Mouse (Mus musculus) small intestine, adult 2 months (tissue): ENCODE data around the gene Gm10031.

Experiments
- CTCF ChIP-seq: fragments of 200-500 bp; IDR thresholded peaks from 2 replicates; pipeline ENCODE4 v1.5.1; 2012; ENCODE audit warnings: low read depth, mild to moderate bottlenecking, control low read depth, inconsistent platforms, low read length, moderate library complexity, mixed read lengths; ENCODE audit not compliant: insufficient replicate concordance, insufficient read length; ENCODE audit errors: extremely low read depth
- POLR2A ChIP-seq: fragments of 200-500 bp; IDR thresholded peaks from 2 replicates; pipeline ENCODE4 v1.6.1; 2012; ENCODE audit warnings: low read depth, mild to moderate bottlenecking, control low read depth, inconsistent platforms, low read length, moderate library complexity

DNA sequence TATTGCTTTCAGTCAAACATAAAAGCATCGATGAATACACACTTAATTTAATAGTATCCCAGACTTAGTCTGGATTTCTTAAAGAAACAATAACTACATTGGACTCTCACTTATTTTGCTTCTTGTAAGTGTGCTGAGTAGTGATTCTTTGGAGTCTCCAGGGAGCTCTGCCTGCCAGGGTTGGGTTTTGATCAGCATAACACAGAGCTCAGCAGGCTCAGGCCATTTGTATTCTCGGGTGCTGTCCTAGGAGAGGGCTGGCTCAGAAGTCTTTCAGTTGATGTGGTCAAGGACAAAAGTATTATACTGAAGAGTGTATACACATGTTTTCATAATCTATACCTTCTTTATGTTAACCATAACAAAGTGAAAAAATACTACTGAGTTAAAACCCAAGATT, 41.5 kb downstream of the Gm10031 start:
- TF ChIP-seq CTCF, result no peak
- no peak for TF ChIP-seq POLR2A
